Mouse (Mus musculus): ENCODE results near the gene Cnpy1. TPM values are rescaled to one million over a fixed set of nuclear protein-coding genes. Genes with fewer than 3 reads are reported as not detected.

The Cnpy1 gene
- polyA plus RNA-seq, 1 experiment from 2014 or later: 0.21 TPM

DNA sequence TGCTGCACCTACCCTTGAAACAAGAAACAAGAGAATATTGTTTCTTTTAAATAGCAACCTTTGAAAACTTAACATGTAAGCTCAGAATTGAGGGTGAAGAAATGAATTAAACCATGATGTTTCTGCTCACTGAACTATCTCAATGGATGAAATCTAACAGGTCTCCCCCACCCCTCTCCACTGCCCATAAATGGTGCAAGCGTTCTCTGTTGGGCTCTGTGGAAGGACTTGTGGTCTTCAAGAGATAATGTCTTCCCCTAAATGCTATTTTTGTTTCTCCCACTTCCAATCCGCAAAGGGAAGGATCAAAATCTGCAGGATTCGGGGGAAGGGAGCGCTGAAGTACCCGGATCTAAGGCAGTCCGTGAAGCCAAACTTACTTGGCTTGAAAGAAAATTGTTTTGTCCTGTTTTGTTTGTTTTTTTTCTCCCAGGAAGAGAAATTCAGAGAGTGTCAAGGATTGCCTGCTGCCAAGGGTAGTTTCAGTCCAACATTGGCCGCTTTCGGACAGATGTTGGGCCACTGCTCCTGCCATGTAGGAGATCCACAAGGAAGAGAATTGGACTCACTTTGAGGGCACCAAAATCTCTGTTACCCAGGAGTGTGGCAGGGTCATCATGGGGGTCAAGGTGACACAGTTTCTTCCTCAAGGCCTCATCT is 73.2 kb downstream of the Cnpy1 start:
- Histone ChIP-seq H3K4me3 (ENCODE audit: low read depth, low read length) (no peak overlapping the region), H3K36me3 (ENCODE audit: control insufficient read depth, insufficient read depth, low read length) (no peaks in the 10 kb centered on the region), H3K27ac (replicated peaks) (no peak overlapping the region), H3K4me1 (replicated peaks; ENCODE audit: control insufficient read depth, insufficient read depth) (no peaks in the 10 kb centered on the region), H3K9me3 (ENCODE audit: control insufficient read depth, low read length) (no peaks in the 10 kb centered on the region), H3K9ac (ENCODE audit: low read length) (no peak overlapping the region), H3K4me2 (replicated peaks; ENCODE audit: low read depth) (no peak overlapping the region), H3K27me3 (ENCODE audit: control insufficient read depth, insufficient read depth, low read length) (peaks cover 36% of the 10 kb centered on the region; the same call in 1 of the 2 replicates)
- ATAC-seq (ENCODE audit: low FRiP score, low TSS enrichment): no peak
- TF ChIP-seq EP300 (optimal IDR thresholded peaks at IDR 0.05): no peak
- no peak for TF ChIP-seq CTCF (IDR thresholded peaks at IDR 0.05; ENCODE audit: low read depth)
- DNase-seq (ENCODE audit: low spot score): no peak
- WGBS: 8% methylated on average over 8 of the region's 8 CpGs

DNA sequence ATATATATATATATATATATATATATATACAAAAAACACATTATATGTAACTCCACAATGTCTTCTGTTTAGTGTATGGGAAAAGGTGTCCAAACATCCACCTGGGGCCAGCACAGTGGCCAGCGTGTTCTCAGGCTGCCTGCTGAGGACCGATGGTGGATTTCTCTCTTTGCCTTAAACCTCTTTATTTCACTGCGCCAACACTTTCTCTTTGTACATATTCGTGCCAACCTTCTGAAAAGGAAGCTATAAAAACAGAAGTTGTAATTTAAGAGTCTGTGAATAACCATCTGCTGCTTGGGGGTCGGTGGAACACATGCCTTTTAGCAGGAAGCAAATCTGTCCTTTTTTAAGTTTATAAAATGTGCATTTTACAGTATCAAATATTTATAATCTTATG is 73.9 kb downstream of the Cnpy1 start:
- Histone ChIP-seq H3K4me2 (replicated peaks; ENCODE audit: low read depth) (no peak overlapping the region), H3K9ac (ENCODE audit: low read length) (no peak overlapping the region), H3K27ac (replicated peaks) (no peak overlapping the region), H3K27me3 (ENCODE audit: control insufficient read depth, insufficient read depth, low read length) (peaks cover 35% of the 10 kb centered on the region; the same call in 1 of the 2 replicates), H3K4me3 (ENCODE audit: low read depth, low read length) (no peak overlapping the region), H3K36me3 (ENCODE audit: control insufficient read depth, insufficient read depth, low read length) (no peaks in the 10 kb centered on the region), H3K9me3 (ENCODE audit: control insufficient read depth, low read length) (no peaks in the 10 kb centered on the region), H3K4me1 (replicated peaks; ENCODE audit: control insufficient read depth, insufficient read depth) (no peaks in the 10 kb centered on the region)
- ATAC-seq (ENCODE audit: low FRiP score, low TSS enrichment): no peak
- no peak for DNase-seq (ENCODE audit: low spot score)
- 23% methylated on average over 5 of the region's 5 CpGs for WGBS
- TF ChIP-seq EP300 (optimal IDR thresholded peaks at IDR 0.05) (no peak), CTCF (IDR thresholded peaks at IDR 0.05; ENCODE audit: low read depth) (no peak)

DNA sequence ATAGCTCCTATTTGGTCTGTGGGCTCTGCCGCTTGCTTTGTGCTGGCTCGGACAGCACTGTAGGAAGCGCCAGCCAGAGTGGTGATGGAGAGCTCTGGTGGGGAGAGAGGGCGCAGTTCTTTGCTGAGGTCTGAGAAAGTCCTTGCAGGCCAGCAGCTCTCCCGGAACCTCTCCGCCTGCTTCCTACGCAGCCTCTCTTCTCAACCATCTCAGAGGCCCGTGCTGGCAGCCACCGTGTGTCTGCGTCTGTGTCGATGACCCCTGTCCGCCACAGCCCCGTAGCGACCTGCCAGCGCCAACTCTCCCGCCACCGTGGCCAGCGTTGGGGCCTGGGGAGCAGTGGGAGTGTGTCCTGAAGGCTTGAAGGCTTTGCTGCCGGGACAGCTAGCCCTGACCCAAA is 74.7 kb downstream of the Cnpy1 start:
- 3% methylated on average over 19 of the region's 19 CpGs for WGBS
- H3K4me1 ChIP-seq (replicated peaks; ENCODE audit: control insufficient read depth, insufficient read depth): 0 out of 2 replicates have a peak, but pooled peaks cover under 1% of the 10 kb centered on the region
- no peak overlapping the region for H3K27ac ChIP-seq (replicated peaks)
- TF ChIP-seq EP300 (optimal IDR thresholded peaks at IDR 0.05): no peak
- no peak for TF ChIP-seq CTCF (IDR thresholded peaks at IDR 0.05; ENCODE audit: low read depth)
- H3K36me3 ChIP-seq (ENCODE audit: control insufficient read depth, insufficient read depth, low read length): no peaks in the 10 kb centered on the region
- ATAC-seq (ENCODE audit: low FRiP score, low TSS enrichment) (no peak), DNase-seq (ENCODE audit: low spot score) (no peak)
- no peak overlapping the region for H3K4me2 ChIP-seq (replicated peaks; ENCODE audit: low read depth)
- H3K9me3 ChIP-seq (ENCODE audit: control insufficient read depth, low read length): no peaks in the 10 kb centered on the region
- H3K4me3 ChIP-seq (ENCODE audit: low read depth, low read length): no peak overlapping the region
- H3K27me3 ChIP-seq (ENCODE audit: control insufficient read depth, insufficient read depth, low read length): peaks cover 40% of the 10 kb centered on the region; the same call in 1 of the 2 replicates
- H3K9ac ChIP-seq (ENCODE audit: low read length): no peak overlapping the region

DNA sequence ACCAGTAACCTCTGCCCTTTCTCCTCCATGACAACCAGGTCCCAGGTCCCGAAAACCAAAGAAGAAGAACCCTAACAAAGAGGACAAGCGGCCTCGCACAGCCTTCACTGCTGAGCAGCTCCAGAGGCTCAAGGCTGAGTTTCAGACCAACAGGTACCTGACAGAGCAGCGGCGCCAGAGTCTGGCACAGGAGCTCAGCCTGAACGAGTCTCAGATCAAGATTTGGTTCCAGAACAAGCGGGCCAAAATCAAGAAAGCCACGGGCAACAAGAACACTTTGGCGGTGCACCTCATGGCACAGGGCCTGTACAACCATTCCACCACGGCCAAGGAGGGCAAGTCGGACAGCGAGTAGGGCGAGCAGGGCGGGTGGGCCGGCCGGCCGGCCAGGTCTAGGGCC is 75.5 kb downstream of the Cnpy1 start:
- no peak overlapping the region for H3K4me2 ChIP-seq (replicated peaks; ENCODE audit: low read depth)
- no peaks in the 10 kb centered on the region for H3K36me3 ChIP-seq (ENCODE audit: control insufficient read depth, insufficient read depth, low read length)
- WGBS: 6% methylated on average over 17 of the region's 17 CpGs
- H3K4me3 ChIP-seq (ENCODE audit: low read depth, low read length): no peak overlapping the region
- H3K27me3 ChIP-seq (ENCODE audit: control insufficient read depth, insufficient read depth, low read length): peaks cover 42% of the 10 kb centered on the region; the same call in 1 of the 2 replicates
- peaks cover 2% of the 10 kb centered on the region; the same call in 1 of the 2 replicates for H3K4me1 ChIP-seq (replicated peaks; ENCODE audit: control insufficient read depth, insufficient read depth)
- H3K27ac ChIP-seq (replicated peaks): no peak overlapping the region
- H3K9me3 ChIP-seq (ENCODE audit: control insufficient read depth, low read length): no peaks in the 10 kb centered on the region
- no peak for DNase-seq (ENCODE audit: low spot score)
- no peak for TF ChIP-seq CTCF (IDR thresholded peaks at IDR 0.05; ENCODE audit: low read depth)
- TF ChIP-seq EP300 (optimal IDR thresholded peaks at IDR 0.05): no peak
- ATAC-seq (ENCODE audit: low FRiP score, low TSS enrichment): no peak
- no peak overlapping the region for H3K9ac ChIP-seq (ENCODE audit: low read length)

- no peak overlapping the region for H3K9ac ChIP-seq (ENCODE audit: low read length)
- no peak for TF ChIP-seq EP300 (optimal IDR thresholded peaks at IDR 0.05)
- no peak for TF ChIP-seq CTCF (IDR thresholded peaks at IDR 0.05; ENCODE audit: low read depth)
These were observed 76.3 kb downstream of the Cnpy1 start for GRCm38 (mm10) chr5:28169166-28169801.

More at GRCm38 (mm10) chr5:28169166-28169801, 76.3 kb downstream of the Cnpy1 start:
- Histone ChIP-seq H3K27me3 (ENCODE audit: control insufficient read depth, insufficient read depth, low read length) (peaks cover 38% of the 10 kb centered on the region; the same call in 1 of the 2 replicates), H3K36me3 (ENCODE audit: control insufficient read depth, insufficient read depth, low read length) (no peaks in the 10 kb centered on the region), H3K9me3 (ENCODE audit: control insufficient read depth, low read length) (no peaks in the 10 kb centered on the region), H3K4me1 (replicated peaks; ENCODE audit: control insufficient read depth, insufficient read depth) (peaks cover 2% of the 10 kb centered on the region; the same call in 1 of the 2 replicates), H3K4me3 (ENCODE audit: low read depth, low read length) (no peak overlapping the region), H3K4me2 (replicated peaks; ENCODE audit: low read depth) (no peak overlapping the region), H3K27ac (replicated peaks) (no peak overlapping the region)
- 8% methylated on average over 5 of the region's 5 CpGs for WGBS
- ATAC-seq (ENCODE audit: low FRiP score, low TSS enrichment) (no peak), DNase-seq (ENCODE audit: low spot score) (no peak)

Data from stomach, postnatal 0 days (tissue).